Mouse (Mus musculus) heart, adult 18-20 months (tissue): ENCODE results near the gene Adnp. TPM values are rescaled to one million over a fixed set of nuclear protein-coding genes. Genes with fewer than 3 reads are reported as not detected.
A peak's percentile ranks its signal among the peaks of the same experiment; 100 is the strongest.

Experiments
- DNase-seq, 2 experiments: peaks; one replicate each; pipeline ENCODE4 v3.0.0; 2021 to 2022; ENCODE audit warnings: mixed read lengths in 1 of 2
- microRNA-seq, 2 experiments: library from miRNA; unstranded; fragments of <30 nt; microRNA quantifications; one replicate each; pipeline ENCODE4 v1.2.0; 2022
- total RNA-seq, 2 experiments: library from RNA; stranded (reverse); gene quantifications; 2 replicates each; pipeline ENCODE4 v1.2.3; 2021

The Adnp gene
- total RNA-seq, 2 experiments from 2014 or later: 29.3 to 29.4 TPM

- DNase-seq: no peak
Observed at GRCm38 (mm10) chr2:168156361-168156760, 50.6 kb downstream of the Adnp start.

GRCm38 (mm10) chr2:168155666-168156065 is 51.2 kb downstream of the Adnp start:
- DNase-seq: no peak

- DNase-seq: peak; percentile 41 to 64
Observed at GRCm38 (mm10) chr2:168154090-168154881, 52.6 kb downstream of the Adnp start.

- no peak for DNase-seq
Observed at GRCm38 (mm10) chr2:168149241-168149640, 57.7 kb downstream of the Adnp start.

- DNase-seq: no peak
Observed at GRCm38 (mm10) chr2:168147722-168148432, 59.0 kb downstream of the Adnp start.

GRCm38 (mm10) chr2:168145437-168145836 is 61.5 kb downstream of the Adnp start:
- peak in 1 of 2 experiments; percentile 15 for DNase-seq

GRCm38 (mm10) chr2:168143794-168144193 is 63.1 kb downstream of the Adnp start:
- no peak for DNase-seq

GRCm38 (mm10) chr2:168137161-168137560 is 69.8 kb downstream of the Adnp start:
- DNase-seq: no peak

Small RNA genes within 50 kb of the gene (microRNA-seq; reads per million reads assigned to microRNA genes)
- 0 reads per million in 2 experiments for gene Gm24561

Other genes starting within 250 kb of the Adnp start
- under 1 TPM; 0.35 to 0.67 TPM for gene Ripor3, start 196.5 kb downstream of the Adnp start, total RNA-seq
- gene Pard6b, start 126.1 kb downstream of the Adnp start, total RNA-seq: 1 to 10 TPM; 1.7 to 2.6 TPM
- gene Gm20716, start 23.3 kb upstream of the Adnp start, total RNA-seq: 10 to 100 TPM; 14.2 to 21.2 TPM
- 10 to 100 TPM; 79.1 to 87.3 TPM for gene Dpm1, start 23.5 kb upstream of the Adnp start, total RNA-seq
- 1 to 10 TPM; 8.4 to 9.4 TPM for gene Mocs3, start 23.5 kb upstream of the Adnp start, total RNA-seq
- gene Kcng1, start 74.6 kb upstream of the Adnp start, total RNA-seq: not detected